Mouse (Mus musculus) frontal cortex, postnatal 14 days (tissue): ENCODE measurements around the gene Olfr975.
"Not testable (repeated sequence)": the region's sequence is repeated elsewhere in the genome, so short reads cannot be mapped to it uniquely, and the experiment has no call there.

Source experiments
- DNase-seq, 2 experiments: peaks; one replicate each; pipeline ENCODE4 v3.0.0; 2022; ENCODE audit warnings: low spot score in 2 of 2

Olfr975 gene

GRCm38 (mm10) chr9:39951946-39952345 lies at the start of gene Olfr975:
Gene Olfr975 (minus strand): TSS chr9:39952046.
- DNase-seq = no peak

- no peak for DNase-seq
Observed at GRCm38 (mm10) chr9:39991813-39992212, 40.0 kb upstream of the Olfr975 start, which contains the start of gene Olfr978. Gene Olfr978 (plus strand): TSS chr9:39992113.

- not testable (repeated sequence) for DNase-seq
Observed at GRCm38 (mm10) chr9:39976581-39977145, 24.8 kb upstream of the Olfr975 start.

- not testable (repeated sequence) for DNase-seq
Observed at GRCm38 (mm10) chr9:39961033-39961432, 9.2 kb upstream of the Olfr975 start, which contains the start of gene Olfr976. Gene Olfr976 (minus strand): TSS chr9:39961133.

DNA sequence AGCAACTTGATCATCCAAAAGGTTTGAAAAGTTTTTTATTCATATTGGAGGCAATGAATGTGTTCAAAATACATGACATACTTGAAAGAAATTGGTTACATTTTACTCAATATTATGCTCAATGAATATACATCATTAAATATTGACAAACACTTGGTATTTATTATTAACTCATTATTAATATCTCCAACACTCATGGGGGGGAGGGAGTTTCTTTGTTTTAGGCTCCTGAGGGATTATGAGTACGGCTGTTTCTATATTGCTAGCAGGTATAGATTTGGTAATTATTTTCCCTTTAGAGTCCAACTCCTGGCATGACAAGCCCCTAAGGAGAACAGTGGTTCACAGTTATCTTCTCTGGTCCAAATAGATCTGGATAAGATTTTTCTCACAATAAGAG lies 14.6 kb downstream of the Olfr975 start, which contains the start of gene Olfr974:
Olfr974 (plus strand) TSS at position 301 of the 400 bp plus-strand sequence.
- DNase-seq = no peak

DNA sequence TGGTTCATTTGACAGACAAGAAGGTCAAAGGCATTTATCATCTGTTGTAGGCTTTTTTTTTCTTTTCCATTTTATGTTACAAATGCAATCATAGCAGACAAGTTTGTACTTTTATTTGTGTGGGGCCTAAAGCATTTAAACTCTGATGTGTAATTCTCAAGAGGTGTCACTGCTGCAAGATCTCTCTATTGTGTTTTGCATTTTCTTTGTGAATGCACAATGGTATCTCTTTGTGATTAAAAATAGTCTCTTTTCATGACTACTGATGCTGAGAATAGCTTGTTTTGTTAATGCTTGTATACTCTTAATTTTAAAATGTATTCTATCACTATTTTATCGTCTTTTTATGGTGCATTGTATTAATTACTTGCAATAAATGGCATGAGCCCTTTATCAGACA lies 23.0 kb downstream of the Olfr975 start:
- not testable (repeated sequence) for DNase-seq

GRCm38 (mm10) chr9:39927975-39928836 lies 23.6 kb downstream of the Olfr975 start:
- not testable (repeated sequence) for DNase-seq

DNA sequence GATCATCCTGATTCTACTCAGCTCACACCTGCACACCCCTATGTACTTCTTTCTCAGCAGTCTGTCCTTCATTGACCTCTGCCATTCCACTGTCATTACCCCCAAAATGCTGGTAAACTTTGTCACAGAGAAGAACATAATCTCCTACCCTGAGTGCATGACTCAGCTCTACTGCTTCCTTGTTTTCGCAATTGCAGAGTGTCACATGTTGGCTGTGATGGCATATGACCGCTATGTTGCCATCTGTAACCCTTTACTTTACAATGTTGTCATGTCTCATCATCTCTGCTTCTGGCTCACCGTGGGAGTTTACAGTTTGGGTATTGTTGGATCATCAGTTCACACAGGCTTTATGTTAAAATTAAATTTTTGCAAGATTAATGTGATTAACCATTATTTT lies 41.9 kb downstream of the Olfr975 start:
- DNase-seq = no peak

- no peak for DNase-seq
Observed at GRCm38 (mm10) chr9:39907036-39907435, 44.8 kb downstream of the Olfr975 start, which contains the start of gene Olfr229. Gene Olfr229 (plus strand): TSS chr9:39907336.

DNA sequence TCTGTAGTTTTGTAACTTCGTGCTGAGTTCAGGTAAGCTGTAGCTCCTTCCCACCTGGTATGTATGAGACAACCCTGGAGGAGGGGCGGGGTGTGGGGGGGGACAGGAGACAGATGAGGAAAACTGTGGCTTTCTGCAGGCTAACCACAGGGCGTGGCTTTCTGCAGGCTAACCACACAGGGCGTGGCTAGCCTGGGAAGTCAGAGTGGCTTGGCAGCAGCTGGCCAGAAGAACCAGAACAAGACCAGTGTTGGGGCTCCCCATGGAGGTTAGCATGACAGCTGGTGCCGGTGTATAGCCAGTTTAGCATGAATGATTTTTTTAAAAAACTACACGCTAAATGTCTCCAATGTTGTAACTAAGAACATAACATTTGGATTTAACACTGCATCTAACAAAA lies 46.7 kb downstream of the Olfr975 start:
- DNase-seq = no peak
